Mouse (Mus musculus) 3134 (cell line): ENCODE measurements around the gene Ttc41.
A peak's percentile ranks its signal among the peaks of the same experiment; 100 is the strongest.
"Not testable (repeated sequence)": the region's sequence is repeated elsewhere in the genome, so short reads cannot be mapped to it uniquely, and the experiment has no call there.

Experiments used
- DNase-seq: peaks from one replicate; pipeline ENCODE4 v3.0.0-alpha.2; 2011; ENCODE audit warnings: low spot score; ENCODE audit not compliant: insufficient read length; ENCODE audit errors: extremely low read depth

Ttc41 gene

GRCm38 (mm10) chr10:86705318-86705921, at the start of gene Ttc41, which contains the start of gene Hsp90b1:
Ttc41 (plus strand) TSS chr10:86705811.
Hsp90b1 (minus strand) TSS chr10:86705509.
- peak; percentile 100 for DNase-seq

- not testable (repeated sequence) for DNase-seq
Observed at GRCm38 (mm10) chr10:86670550-86670949, 35.1 kb upstream of the Ttc41 start.

- not testable (repeated sequence) for DNase-seq
Observed at GRCm38 (mm10) chr10:86684797-86685178, 20.8 kb upstream of the Ttc41 start.

- peak; percentile 88 for DNase-seq
Observed at GRCm38 (mm10) chr10:86685179-86686016, 20.2 kb upstream of the Ttc41 start.

- peak; percentile 54 for DNase-seq
Observed at GRCm38 (mm10) chr10:86686017-86686360, 19.6 kb upstream of the Ttc41 start.

- no peak for DNase-seq
Observed at GRCm38 (mm10) chr10:86700251-86700650, 5.4 kb upstream of the Ttc41 start.

- no peak for DNase-seq
Observed at GRCm38 (mm10) chr10:86700973-86701372, 4.6 kb upstream of the Ttc41 start.

- no peak for DNase-seq
Observed at GRCm38 (mm10) chr10:86702312-86702920, 3.2 kb upstream of the Ttc41 start.

- DNase-seq, result no peak
Observed at GRCm38 (mm10) chr10:86703375-86703774, 2.2 kb upstream of the Ttc41 start.

- no peak for DNase-seq
Observed at GRCm38 (mm10) chr10:86704141-86704540, 1.5 kb upstream of the Ttc41 start.

GRCm38 (mm10) chr10:86704589-86705191, 921 bp upstream of the Ttc41 start:
- no peak for DNase-seq

GRCm38 (mm10) chr10:86705922-86706752, 526 bp downstream of the Ttc41 start:
- DNase-seq, result peak; percentile 83

GRCm38 (mm10) chr10:86707134-86707533, 1.5 kb downstream of the Ttc41 start:
- DNase-seq, result no peak

GRCm38 (mm10) chr10:86712156-86712555, 6.5 kb downstream of the Ttc41 start:
- DNase-seq, result no peak

- DNase-seq, result no peak
Observed at GRCm38 (mm10) chr10:86727548-86727980, 22.0 kb downstream of the Ttc41 start.

GRCm38 (mm10) chr10:86728176-86728575, 22.6 kb downstream of the Ttc41 start:
- no peak for DNase-seq

GRCm38 (mm10) chr10:86730823-86731499, 25.4 kb downstream of the Ttc41 start:
- peak; percentile 27 for DNase-seq

GRCm38 (mm10) chr10:86731500-86731863, 25.9 kb downstream of the Ttc41 start:
- DNase-seq, result no peak

GRCm38 (mm10) chr10:86735036-86735435, 29.4 kb downstream of the Ttc41 start:
- DNase-seq, result no peak

GRCm38 (mm10) chr10:86742918-86743317, 37.3 kb downstream of the Ttc41 start:
- no peak for DNase-seq
